Mouse (Mus musculus) right cerebral cortex, adult 18-20 months (tissue): Measurements from ENCODE around the gene Snx14.
"Not testable (repeated sequence)": the region's sequence is repeated elsewhere in the genome, so short reads cannot be mapped to it uniquely, and the experiment has no call there.

ENCODE experiments used
- DNase-seq: peaks from one replicate; pipeline ENCODE4 v3.0.0; 2022; ENCODE audit warnings: mixed read lengths

The Snx14 gene

GRCm38 (mm10) chr9:88438555-88439237 is at the start of gene Snx14:
Gene Snx14 (minus strand): TSS chr9:88438958.
- peak; percentile 98 for DNase-seq

- no peak for DNase-seq
Observed at GRCm38 (mm10) chr9:88484531-88484930, 45.8 kb upstream of the Snx14 start.

GRCm38 (mm10) chr9:88482829-88483396 is 44.2 kb upstream of the Snx14 start:
- peak; percentile 85 for DNase-seq

GRCm38 (mm10) chr9:88482230-88482828 is 43.6 kb upstream of the Snx14 start, which contains the start of gene Syncrip:
Gene Syncrip (minus strand): TSS chr9:88482574.
- peak; percentile 91 for DNase-seq

GRCm38 (mm10) chr9:88481791-88482160 is 43.0 kb upstream of the Snx14 start:
- peak; percentile 40 for DNase-seq

GRCm38 (mm10) chr9:88481061-88481790 is 42.5 kb upstream of the Snx14 start:
- DNase-seq = peak; percentile 39

GRCm38 (mm10) chr9:88480120-88480519 is 41.4 kb upstream of the Snx14 start:
- DNase-seq = no peak

GRCm38 (mm10) chr9:88476138-88476537 is 37.4 kb upstream of the Snx14 start:
- DNase-seq = no peak

GRCm38 (mm10) chr9:88461017-88461416 is 22.3 kb upstream of the Snx14 start:
- not testable (repeated sequence) for DNase-seq

- no peak for DNase-seq
Observed at GRCm38 (mm10) chr9:88439991-88440390, 1.2 kb upstream of the Snx14 start.

- no peak for DNase-seq
Observed at GRCm38 (mm10) chr9:88439238-88439600, 461 bp upstream of the Snx14 start.

GRCm38 (mm10) chr9:88438237-88438554 is 562 bp downstream of the Snx14 start:
- DNase-seq = peak; percentile 21

- no peak for DNase-seq
Observed at GRCm38 (mm10) chr9:88437342-88438236, 1.2 kb downstream of the Snx14 start.

GRCm38 (mm10) chr9:88424356-88424755 is 14.4 kb downstream of the Snx14 start:
- DNase-seq = no peak

GRCm38 (mm10) chr9:88422428-88422827 is 16.3 kb downstream of the Snx14 start:
- DNase-seq = no peak

- no peak for DNase-seq
Observed at GRCm38 (mm10) chr9:88416752-88417151, 22.0 kb downstream of the Snx14 start.

- DNase-seq = no peak
Observed at GRCm38 (mm10) chr9:88409978-88410377, 28.8 kb downstream of the Snx14 start.

GRCm38 (mm10) chr9:88404515-88404914 is 34.2 kb downstream of the Snx14 start:
- DNase-seq = no peak

- no peak for DNase-seq
Observed at GRCm38 (mm10) chr9:88404088-88404487, 34.7 kb downstream of the Snx14 start.

- no peak for DNase-seq
Observed at GRCm38 (mm10) chr9:88398461-88398860, 40.3 kb downstream of the Snx14 start.

- no peak for DNase-seq
Observed at GRCm38 (mm10) chr9:88394852-88395251, 43.9 kb downstream of the Snx14 start.

- no peak for DNase-seq
Observed at GRCm38 (mm10) chr9:88388826-88389225, 49.9 kb downstream of the Snx14 start.

GRCm38 (mm10) chr9:88380542-88380941 is 58.2 kb downstream of the Snx14 start:
- DNase-seq = no peak
